ENCODE assay signal across 8 mouse cellular contexts in the genomic region with DNA sequence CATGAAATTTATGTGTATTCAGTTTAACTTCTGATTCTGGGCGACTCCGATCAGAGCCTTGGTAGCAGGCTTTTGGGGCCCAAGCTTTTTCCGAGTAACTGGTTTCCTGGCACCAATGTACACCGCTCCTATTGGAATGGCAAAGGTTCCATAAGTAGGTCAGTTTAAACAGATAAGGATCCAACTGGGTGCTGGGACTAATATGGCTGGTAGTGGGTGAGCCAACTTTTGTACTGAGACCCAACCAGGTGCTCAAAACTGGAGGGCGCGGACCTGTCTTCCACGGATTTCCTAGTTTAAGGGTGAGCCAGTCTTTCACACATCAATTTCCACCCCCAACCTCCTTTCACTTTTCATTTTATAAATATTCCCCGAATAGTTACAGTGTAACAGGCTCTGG. TPM values are rescaled to one million over a fixed set of nuclear protein-coding genes. Genes with fewer than 3 reads are reported as not detected.
A peak's percentile ranks its signal among the peaks of the same experiment; 100 is the strongest.
DNase-seq lines count a peak whose midpoint lies in the region; ATAC-seq and TF ChIP-seq lines count a peak whose summit lies in the region.

No protein-coding gene starts in this region.

- ATAC-seq in kidney, embryonic 16.5 days (ENCODE audit: low FRiP score, low TSS enrichment) = no peak
- no peak for ATAC-seq in hindbrain, embryonic 16.5 days

- H3K4me2 ChIP-seq in kidney, embryonic 16.5 days (replicated peaks; ENCODE audit: low read depth, low read length) = peak overlapping the region; percentile 71
- peak overlapping the region; percentile 93 for H3K4me2 ChIP-seq in hindbrain, embryonic 16.5 days (ENCODE audit: low read length)
- H3K4me2 ChIP-seq in myocyte (ENCODE audit: low read depth) = peak overlapping the region; percentile 88

- peaks cover 58% of the 10 kb centered on the region for H3K79me2 ChIP-seq in myocyte (ENCODE audit: control insufficient read depth, insufficient read depth)

- peak overlapping the region; percentile 87 for H3K4me3 ChIP-seq in kidney, embryonic 16.5 days (ENCODE audit: low read length)
- peak overlapping the region; percentile 80 for H3K4me3 ChIP-seq in hindbrain, embryonic 16.5 days (ENCODE audit: low read length)
- peak overlapping the region; percentile 86 for H3K4me3 ChIP-seq in myocyte

- 0 out of 2 replicates have a peak, but pooled peaks cover 5% of the 10 kb centered on the region for H3K27me3 ChIP-seq in kidney, embryonic 16.5 days (ENCODE audit: insufficient read depth, low read length)
- H3K27me3 ChIP-seq in hindbrain, embryonic 16.5 days (replicated peaks; ENCODE audit: control insufficient read depth, insufficient read depth, low read length) = no peaks in the 10 kb centered on the region
- H3K27me3 ChIP-seq in myocyte (ENCODE audit: control insufficient read depth, insufficient read depth, insufficient read length) = no peaks in the 10 kb centered on the region

- H3K27ac ChIP-seq in kidney, embryonic 16.5 days (ENCODE audit: low read length) = peak overlapping the region; percentile 93
- H3K27ac ChIP-seq in hindbrain, embryonic 16.5 days (ENCODE audit: low read depth, low read length) = no peak overlapping the region; the same call in 1 of the 2 replicates

- H3K9ac ChIP-seq in kidney, embryonic 16.5 days (replicated peaks; ENCODE audit: low read length) = peak overlapping the region; percentile 86
- peak overlapping the region; percentile 88 for H3K9ac ChIP-seq in hindbrain, embryonic 16.5 days (ENCODE audit: low read depth, low read length)

- H3ac ChIP-seq in myocyte (ENCODE audit: control insufficient read depth, insufficient read length) = peak overlapping the region; percentile 64

- H3K36me3 ChIP-seq in kidney, embryonic 16.5 days (ENCODE audit: insufficient read depth, low read length) = peaks cover 25% of the 10 kb centered on the region
- H3K36me3 ChIP-seq in hindbrain, embryonic 16.5 days (ENCODE audit: control insufficient read depth, insufficient read depth, low read length) = peaks cover 15% of the 10 kb centered on the region
- peaks cover 20% of the 10 kb centered on the region for H3K36me3 ChIP-seq in myocyte (ENCODE audit: control insufficient read depth, insufficient read depth)

- no peak for TF ChIP-seq POLR2A in myocyte (IDR thresholded peaks at IDR 0.05; ENCODE audit: insufficient read length, low read depth)

- peaks cover 33% of the 10 kb centered on the region for H3K4me1 ChIP-seq in kidney, embryonic 16.5 days (ENCODE audit: insufficient read depth, low read length)
- H3K4me1 ChIP-seq in hindbrain, embryonic 16.5 days (ENCODE audit: control insufficient read depth, insufficient read depth, low read depth, low read length) = peaks cover 26% of the 10 kb centered on the region

- no peak for DNase-seq in kidney, postnatal 14 days
- DNase-seq in cerebellum, postnatal 10 days = peak; percentile 12 to 20
- DNase-seq in retina, postnatal 1 day = no peak
- no peak for DNase-seq in MN1 (ENCODE audit: low spot score)
- DNase-seq in yolk sac, embryonic 10.5 days (ENCODE audit: low spot score) = no peak

- peaks cover 3% of the 10 kb centered on the region; the same call in 1 of the 2 replicates for H3K9me3 ChIP-seq in kidney, embryonic 16.5 days (ENCODE audit: low read length)
- no peaks in the 10 kb centered on the region for H3K9me3 ChIP-seq in hindbrain, embryonic 16.5 days (ENCODE audit: control insufficient read depth, low read length)

- WGBS in kidney, embryonic 16.5 days = 64% methylated on average over 8 of the region's 8 CpGs
- WGBS in hindbrain, embryonic 16.5 days = 72% methylated on average over 8 of the region's 8 CpGs

TF ChIP-seq in myocyte, 11 proteins besides CTCF, POLR2A, EP300 and RAD21:
- TF ChIP-seq MAX (IDR thresholded peaks at IDR 0.05; ENCODE audit: low read depth) (no peak), MYOG (IDR thresholded peaks at IDR 0.05; ENCODE audit: control insufficient read depth in 1 of 3, insufficient read depth in 1 of 3, insufficient read length in 2 of 3, low read depth in 2 of 3) (no peak), CEBPB (IDR thresholded peaks at IDR 0.05; ENCODE audit: insufficient read depth, poor library complexity, severe bottlenecking) (no peak), TCF3 (IDR thresholded peaks at IDR 0.05; ENCODE audit: insufficient read length, low read depth) (no peak), USF1 (IDR thresholded peaks at IDR 0.05; ENCODE audit: low read depth) (no peak), TCF12 (IDR thresholded peaks at IDR 0.05; ENCODE audit: insufficient read depth, poor library complexity, severe bottlenecking) (no peak)

RNA-seq across cellular contexts. Expression of gene Txn1, which starts 1.2 kb away (rescaled TPM):
- polyA plus RNA-seq in kidney, embryonic 16.5 days (2015; fragmentation: Nextera tagmentation; extraction: Ambion mirVana) = 426 and 432 TPM in 2 replicates
- 283 and 334 TPM in 2 replicates for polyA plus RNA-seq in hindbrain, embryonic 16.5 days (2015; fragmentation: Nextera tagmentation; extraction: Ambion mirVana)
- 381 TPM for polyA plus RNA-seq in myocyte (2012; fragmentation: generic; extraction: Trizol)

RNA-seq across cellular contexts. Expression of gene D630039A03Rik, which starts 38.9 kb away (rescaled TPM):
- polyA plus RNA-seq in kidney, embryonic 16.5 days (2015; fragmentation: Nextera tagmentation; extraction: Ambion mirVana) = 1.7 and 2.2 TPM in 2 replicates
- polyA plus RNA-seq in hindbrain, embryonic 16.5 days (2015; fragmentation: Nextera tagmentation; extraction: Ambion mirVana) = 0.10 and 0.30 TPM in 2 replicates
- 0.01 TPM for polyA plus RNA-seq in myocyte (2012; fragmentation: generic; extraction: Trizol)

RNA-seq across cellular contexts. Expression of gene Txndc8, which starts 53.9 kb away (rescaled TPM):
- polyA plus RNA-seq in kidney, embryonic 16.5 days (2015; fragmentation: Nextera tagmentation; extraction: Ambion mirVana) = not detected in 2 replicates
- polyA plus RNA-seq in hindbrain, embryonic 16.5 days (2015; fragmentation: Nextera tagmentation; extraction: Ambion mirVana) = not detected in 2 replicates
- not detected for polyA plus RNA-seq in myocyte (2012; fragmentation: generic; extraction: Trizol)

Comparison
In these comparisons a context has a peak if more than half of its experiments do, and no peak if none do; other contexts are left out.
1. DNase-seq: peak in cerebellum, postnatal 10 days (2 of 2); none in kidney, postnatal 14 days (single experiment), retina, postnatal 1 day (single experiment), MN1 (single experiment) and yolk sac, embryonic 10.5 days (single experiment).
2. Peak in every context shown above with its lines, with median percentiles within 50 percentile points of each other: H3K4me2 ChIP-seq and H3K4me3 ChIP-seq.